Mouse (Mus musculus) telencephalon, adult 2 months (tissue): ENCODE results near the gene Itpa.
A peak's percentile ranks its signal among the peaks of the same experiment; 100 is the strongest.

Experiments
- DNase-seq: peaks from one replicate; pipeline ENCODE4 v3.0.0-alpha.2; 2011; ENCODE audit warnings: low read depth, low spot score

Itpa gene

GRCm38 (mm10) chr2:130655660-130656339 is 11.6 kb upstream of the Itpa start:
- DNase-seq = no peak

GRCm38 (mm10) chr2:130656536-130656935 is 10.9 kb upstream of the Itpa start:
- DNase-seq = peak; percentile 93

GRCm38 (mm10) chr2:130657541-130657940 is 9.9 kb upstream of the Itpa start:
- DNase-seq = peak; percentile 95

- no peak for DNase-seq
Measured at GRCm38 (mm10) chr2:130658530-130658929, 8.9 kb upstream of the Itpa start.

GRCm38 (mm10) chr2:130663342-130663741 is 4.1 kb upstream of the Itpa start:
- no peak for DNase-seq

- DNase-seq = peak; percentile 97
Measured at GRCm38 (mm10) chr2:130664102-130664701, 3.2 kb upstream of the Itpa start, which contains the start of gene Ddrgk1. TSS of gene Ddrgk1 (minus strand) at chr2:130664659.

GRCm38 (mm10) chr2:130677211-130677610 is 9.8 kb downstream of the Itpa start:
- DNase-seq = no peak

GRCm38 (mm10) chr2:130679154-130679553 is 11.7 kb downstream of the Itpa start:
- DNase-seq = no peak

- no peak for DNase-seq
Measured at GRCm38 (mm10) chr2:130679899-130680298, 12.5 kb downstream of the Itpa start.

GRCm38 (mm10) chr2:130681531-130681930 is 14.1 kb downstream of the Itpa start:
- no peak for DNase-seq

GRCm38 (mm10) chr2:130685426-130685825 is 18.0 kb downstream of the Itpa start:
- no peak for DNase-seq

- no peak for DNase-seq
Measured at GRCm38 (mm10) chr2:130689011-130689410, 21.6 kb downstream of the Itpa start.

GRCm38 (mm10) chr2:130693563-130693962 is 26.2 kb downstream of the Itpa start:
- DNase-seq = no peak

- no peak for DNase-seq
Measured at GRCm38 (mm10) chr2:130696700-130697152, 29.3 kb downstream of the Itpa start.

GRCm38 (mm10) chr2:130697153-130697810 is 29.9 kb downstream of the Itpa start, which contains the start of gene Slc4a11:
TSS of gene Slc4a11 (minus strand) at chr2:130697519.
- DNase-seq = no peak

GRCm38 (mm10) chr2:130697821-130698266 is 30.4 kb downstream of the Itpa start:
- DNase-seq = no peak

- DNase-seq = no peak
Measured at GRCm38 (mm10) chr2:130704040-130705001, 36.9 kb downstream of the Itpa start.

- no peak for DNase-seq
Measured at GRCm38 (mm10) chr2:130705178-130705577, 37.8 kb downstream of the Itpa start.

- no peak for DNase-seq
Measured at GRCm38 (mm10) chr2:130706602-130707001, 39.2 kb downstream of the Itpa start.

GRCm38 (mm10) chr2:130707057-130707456 is 39.6 kb downstream of the Itpa start:
- no peak for DNase-seq

GRCm38 (mm10) chr2:130717951-130718350 is 50.5 kb downstream of the Itpa start:
- no peak for DNase-seq
